Mouse (Mus musculus) central nervous system, embryonic 14 days (tissue): ENCODE measurements around the gene Manf. TPM values are rescaled to one million over a fixed set of nuclear protein-coding genes. Genes with fewer than 3 reads are reported as not detected.

Experiments
- polyA plus RNA-seq: library from polyadenylated mRNA; depleted of rRNA; stranded (reverse); fragments of >200 nt; gene quantifications from 2 replicates; pipeline ENCODE4 v1.2.3, GENCODE M21; 2012; rRNA removed

Gene Manf
- 66.3 and 77.0 TPM in 2 replicates for polyA plus RNA-seq

DNA sequence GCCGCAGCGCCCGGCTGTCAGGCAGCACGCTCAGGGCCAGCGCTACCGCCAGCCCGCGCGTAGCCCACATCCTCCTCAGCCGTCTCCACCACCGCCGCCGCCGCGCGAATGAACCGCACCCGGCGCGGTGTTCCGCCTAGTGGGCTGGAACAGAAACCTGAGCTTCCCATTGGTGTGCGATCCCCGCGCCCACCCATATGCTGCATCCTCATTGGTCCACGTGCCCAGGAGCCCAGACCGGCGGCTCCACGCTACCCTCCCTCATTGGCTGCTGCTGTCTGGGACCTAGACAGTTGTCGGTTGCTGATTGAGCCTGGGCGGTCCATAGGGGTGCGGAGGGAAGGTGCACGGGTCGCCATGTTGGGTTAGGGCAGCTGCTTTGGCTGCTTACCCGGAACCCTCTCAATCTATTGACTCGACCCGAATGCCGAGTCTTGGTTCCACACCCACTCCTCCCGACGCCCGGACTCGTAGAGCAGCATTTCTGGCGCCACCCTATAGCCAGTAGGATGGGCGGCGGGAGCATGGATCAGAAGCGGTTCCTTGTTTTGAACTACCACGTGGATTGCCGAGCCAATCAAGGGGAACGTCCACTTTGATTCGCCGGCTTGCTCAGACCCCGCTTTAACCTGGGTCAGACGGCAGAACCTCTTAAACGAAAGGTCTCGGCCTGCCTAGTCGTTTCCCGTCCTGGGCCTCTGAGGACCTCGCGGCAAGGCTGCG, at the start of gene Manf:
Gene Manf (minus strand): TSS at position 151 of the 723 bp plus-strand sequence.

DNA sequence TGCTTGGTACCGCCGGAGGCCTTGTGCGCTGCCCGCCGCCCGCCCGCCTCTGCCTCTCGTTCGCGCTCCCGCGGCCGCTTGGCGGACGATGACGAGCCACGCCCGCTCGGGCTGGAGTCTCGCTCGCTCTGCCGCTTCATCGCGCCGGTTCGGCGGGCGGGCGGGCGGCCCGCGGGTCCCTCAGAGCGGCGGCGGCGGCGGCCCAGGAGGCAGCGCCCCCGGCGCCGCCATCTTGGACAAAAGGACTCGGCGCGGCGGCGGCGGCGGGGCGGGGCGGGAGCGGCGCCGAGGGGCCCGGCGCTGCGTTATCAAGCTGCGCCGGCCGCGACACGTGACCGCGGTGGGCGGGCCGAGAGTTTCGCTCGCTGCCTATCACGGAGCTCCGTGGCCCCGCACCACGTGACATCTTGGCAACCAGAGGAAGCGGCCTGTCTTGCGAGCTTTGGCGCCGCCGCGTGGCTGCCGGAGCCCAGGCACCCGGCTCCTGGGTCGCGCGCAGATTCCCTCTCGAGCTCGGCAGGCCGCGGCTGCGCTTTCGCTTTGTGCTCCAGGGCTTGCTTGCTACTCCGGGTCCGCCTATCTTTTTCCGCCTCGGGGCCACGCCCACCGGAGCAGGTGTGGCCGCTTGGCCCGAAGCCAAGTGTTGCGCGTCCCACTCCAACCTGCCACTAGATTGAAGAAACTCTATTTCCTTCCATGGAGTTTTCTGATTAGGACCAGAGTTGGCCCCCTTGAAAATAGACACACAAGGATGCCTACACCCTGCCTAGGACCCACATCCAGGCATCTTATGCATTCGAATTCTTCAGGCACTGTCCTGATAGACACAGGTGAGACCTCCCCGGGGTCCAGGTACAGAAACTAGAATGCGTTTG, 4.7 kb downstream of the Manf start, which contains the start of gene Rbm15b:
Gene Rbm15b (minus strand): TSS at position 601 of the 875 bp plus-strand sequence.

DNA sequence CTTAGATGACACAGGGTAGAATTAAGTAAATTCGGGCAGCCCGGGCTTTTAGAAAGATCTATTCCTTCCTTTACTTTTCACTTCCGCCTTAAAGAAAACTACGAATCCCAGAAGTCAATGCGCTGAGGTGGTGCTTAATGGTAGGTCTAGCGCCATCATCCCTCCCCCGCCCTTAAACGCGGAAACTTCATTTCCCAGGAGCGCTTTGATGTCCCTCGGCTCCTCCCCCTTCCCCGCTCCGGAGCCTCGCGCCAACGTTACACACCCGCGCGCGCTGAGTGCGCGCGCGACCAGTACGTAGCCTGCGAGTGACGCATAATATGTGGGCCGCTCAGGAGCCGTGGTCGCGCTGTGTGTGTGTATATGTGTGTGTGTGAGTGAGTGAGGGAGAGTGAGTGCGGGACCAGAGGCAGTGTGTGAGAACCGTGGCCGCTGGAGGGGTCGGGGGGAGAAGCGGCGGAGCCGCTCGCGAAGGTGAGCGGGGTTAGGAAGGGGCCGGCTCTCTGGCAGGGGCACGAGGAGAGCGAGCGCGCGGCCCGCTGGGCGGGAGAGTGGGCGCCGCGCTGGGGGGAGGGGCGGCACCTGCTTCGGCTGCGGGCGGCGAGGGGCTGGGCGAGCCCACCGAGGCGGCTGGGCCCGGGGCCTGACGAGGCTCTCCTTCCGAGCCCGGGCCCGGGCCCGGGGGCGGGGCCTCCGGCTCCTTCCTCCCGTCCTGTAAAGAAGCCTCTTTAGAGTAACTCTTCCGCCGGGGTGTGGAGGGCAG, 70.0 kb downstream of the Manf start, which contains the start of gene Dcaf1:
Gene Dcaf1 (plus strand): TSS at position 257 of the 763 bp plus-strand sequence.

DNA sequence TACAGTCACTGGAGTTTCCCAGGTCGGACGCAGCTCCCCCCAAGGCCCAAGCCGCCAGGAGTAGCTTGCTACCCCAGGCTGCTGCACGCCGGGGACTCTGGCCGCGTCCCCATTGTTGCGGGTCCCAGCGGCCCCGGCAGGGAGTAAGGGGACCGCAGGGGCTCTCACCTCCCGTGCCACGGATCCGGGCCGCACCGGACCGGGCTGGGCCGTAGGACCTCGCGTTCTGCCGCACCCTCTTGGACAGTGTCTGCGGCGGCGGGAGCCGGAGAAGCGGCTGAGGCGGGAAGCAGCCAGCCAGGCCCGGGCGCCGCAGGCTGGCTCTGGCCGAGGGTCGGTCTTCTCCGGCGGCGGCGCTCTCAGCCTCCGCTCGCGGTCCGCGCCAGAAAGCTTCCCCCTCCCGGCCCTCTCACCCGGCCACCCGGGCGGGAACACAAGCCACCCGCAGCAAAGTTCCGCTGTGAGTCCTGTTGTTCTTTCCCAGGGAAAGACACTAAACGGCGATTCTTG, 102.9 kb downstream of the Manf start, which contains the start of gene Rad54l2:
Gene Rad54l2 (minus strand): TSS at position 383 of the 510 bp plus-strand sequence.

Other genes starting within 250 kb of the Manf start
- 7.3 and 7.7 TPM in 2 replicates for gene Grm2, start 235.9 kb downstream of the Manf start, polyA plus RNA-seq
- gene Tex264, start 206.1 kb downstream of the Manf start, polyA plus RNA-seq: 41.9 and 48.5 TPM in 2 replicates
- gene Rad54l2, start 102.8 kb downstream of the Manf start, polyA plus RNA-seq: 13.4 and 13.8 TPM in 2 replicates
- 26.6 and 32.3 TPM in 2 replicates for gene Dcaf1, start 70.1 kb downstream of the Manf start, polyA plus RNA-seq
- gene Rbm15b, start 4.6 kb downstream of the Manf start, polyA plus RNA-seq: 34.1 and 38.8 TPM in 2 replicates